8 mouse cellular contexts compared by ENCODE assay signal in genomic region chr19:5511074-5511632, GRCm38 (mm10). TPM values are rescaled to one million over a fixed set of nuclear protein-coding genes. Genes with fewer than 3 reads are reported as not detected.
A peak's percentile ranks its signal among the peaks of the same experiment; 100 is the strongest.
DNase-seq lines count a peak whose midpoint lies in the region; ATAC-seq and TF ChIP-seq lines count a peak whose summit lies in the region.

No protein-coding gene starts in this region.

- 0 out of 2 replicates have a peak, but pooled peaks cover 2% of the 10 kb centered on the region for H3K4me1 ChIP-seq in cortical plate, adult 2 months (ENCODE audit: control insufficient read depth, insufficient read depth, low read length)
- peaks cover 16% of the 10 kb centered on the region for H3K4me1 ChIP-seq in hindbrain, postnatal 0 days (ENCODE audit: insufficient read depth, low read length)

- WGBS in hindbrain, postnatal 0 days: 47% methylated on average over 15 of the region's 15 CpGs

- peak overlapping the region; percentile 92 for H3K27ac ChIP-seq in layer of hippocampus, adult 2 months
- peak overlapping the region; percentile 26 for H3K27ac ChIP-seq in cortical plate, adult 2 months (ENCODE audit: insufficient read depth, low read length)
- peak overlapping the region; percentile 27; the same call in 1 of the 2 replicates for H3K27ac ChIP-seq in hindbrain, postnatal 0 days

- H3K36me3 ChIP-seq in hindbrain, postnatal 0 days (ENCODE audit: insufficient read depth, low read length): no peaks in the 10 kb centered on the region
- no peaks in the 10 kb centered on the region for H3K36me3 ChIP-seq in myocyte (ENCODE audit: control insufficient read depth, insufficient read depth)

- no peak for TF ChIP-seq POLR2A in cortical plate, adult 2 months (IDR thresholded peaks at IDR 0.05; ENCODE audit: extremely low read depth, insufficient read depth, low read length)
- TF ChIP-seq POLR2A in myocyte (IDR thresholded peaks at IDR 0.05; ENCODE audit: insufficient read length, low read depth): no peak

- H3K4me2 ChIP-seq in hindbrain, postnatal 0 days (ENCODE audit: low read depth, low read length): peak overlapping the region; percentile 80
- H3K4me2 ChIP-seq in myocyte (ENCODE audit: low read depth): peak overlapping the region; percentile 68

- H3K79me2 ChIP-seq in myocyte (ENCODE audit: control insufficient read depth, insufficient read depth): no peaks in the 10 kb centered on the region

- TF ChIP-seq CTCF in layer of hippocampus, adult 2 months (conservative IDR thresholded peaks at IDR 0.05): no peak
- no peak for TF ChIP-seq CTCF in cortical plate, adult 2 months (IDR thresholded peaks at IDR 0.05; ENCODE audit: extremely low read depth, insufficient read depth, low read length)
- TF ChIP-seq CTCF in hindbrain, postnatal 0 days (IDR thresholded peaks at IDR 0.05; ENCODE audit: low read depth): no peak

- DNase-seq in layer of hippocampus, adult 2 months (ENCODE audit: low spot score in 2 of 2): no peak
- no peak for DNase-seq in layer of hippocampus, adult 18-20 months (ENCODE audit: low spot score in 2 of 2)
- no peak for DNase-seq in hindbrain, postnatal 0 days (ENCODE audit: low spot score)
- DNase-seq in layer of hippocampus, postnatal 25 days (ENCODE audit: extremely low spot score in 1 of 2, low spot score in 1 of 2): no peak
- no peak for DNase-seq in c-Kit-positive CD71-positive TER-119-positive erythroid progenitor cells, embryonic 14.5 days (ENCODE audit: low spot score)
- DNase-seq in thymus, postnatal 14 days: no peak

- H3K9me3 ChIP-seq in hindbrain, postnatal 0 days (ENCODE audit: low read length): no peaks in the 10 kb centered on the region

- no peak overlapping the region for H3ac ChIP-seq in myocyte (ENCODE audit: control insufficient read depth, insufficient read length)

- H3K4me3 ChIP-seq in layer of hippocampus, adult 2 months: peak overlapping the region; percentile 77
- H3K4me3 ChIP-seq in cortical plate, adult 2 months (ENCODE audit: insufficient read depth, low read length): peak overlapping the region; percentile 47
- H3K4me3 ChIP-seq in hindbrain, postnatal 0 days (ENCODE audit: low read length): peak overlapping the region; percentile 53
- peak overlapping the region; percentile 30 for H3K4me3 ChIP-seq in myocyte

- peak overlapping the region; percentile 70 for H3K9ac ChIP-seq in hindbrain, postnatal 0 days (replicated peaks; ENCODE audit: low read length)

- ATAC-seq in hindbrain, postnatal 0 days: no peak

- H3K27me3 ChIP-seq in hindbrain, postnatal 0 days (ENCODE audit: insufficient read depth, low read length): no peaks in the 10 kb centered on the region
- H3K27me3 ChIP-seq in myocyte (ENCODE audit: control insufficient read depth, insufficient read depth, insufficient read length): no peaks in the 10 kb centered on the region

TF ChIP-seq in myocyte, 11 proteins besides CTCF, POLR2A, EP300 and RAD21:
- TF ChIP-seq TCF12 (IDR thresholded peaks at IDR 0.05; ENCODE audit: insufficient read depth, poor library complexity, severe bottlenecking) (no peak), TCF3 (IDR thresholded peaks at IDR 0.05; ENCODE audit: insufficient read length, low read depth) (no peak), MYOD1 (IDR thresholded peaks at IDR 0.05; ENCODE audit: control insufficient read depth in 1 of 3, insufficient read length in 2 of 3, low read depth in 2 of 3) (no peak), USF1 (IDR thresholded peaks at IDR 0.05; ENCODE audit: low read depth) (no peak), CEBPB (IDR thresholded peaks at IDR 0.05; ENCODE audit: insufficient read depth, poor library complexity, severe bottlenecking) (no peak), E2F4 (IDR thresholded peaks at IDR 0.05; ENCODE audit: insufficient read depth) (no peak), POLR2AphosphoS2 (IDR thresholded peaks at IDR 0.05; ENCODE audit: insufficient read length, low read depth) (no peak), MYOG (IDR thresholded peaks at IDR 0.05; ENCODE audit: control insufficient read depth in 1 of 3, insufficient read depth in 1 of 3, insufficient read length in 2 of 3, low read depth in 2 of 3) (no peak), SRF (IDR thresholded peaks at IDR 0.05; ENCODE audit: control insufficient read depth, insufficient read length, low read depth) (no peak), MAX (IDR thresholded peaks at IDR 0.05; ENCODE audit: low read depth) (no peak), REST (IDR thresholded peaks at IDR 0.05; ENCODE audit: insufficient read depth, insufficient read length) (no peak)

RNA-seq across cellular contexts. Expression of gene Snx32, which starts 0.8 kb away (rescaled TPM):
- total RNA-seq in layer of hippocampus, adult 2 months (2021): 10 to 100 TPM; 85.9 to 86.6 TPM
- 10 to 100 TPM; 79.9 to 85.2 TPM for total RNA-seq in layer of hippocampus, adult 18-20 months (2021)
- 150 and 162 TPM in 2 replicates for polyA plus RNA-seq in cortical plate, adult 2 months (2012; rRNA removed)
- total RNA-seq in hindbrain, postnatal 0 days (2014; rRNA removed): 78.0 and 79.0 TPM in 2 replicates
- polyA plus RNA-seq in hindbrain, postnatal 0 days (2015; fragmentation: Nextera tagmentation; extraction: Ambion mirVana): 75.0 and 79.6 TPM in 2 replicates
- 7.8 TPM for polyA plus RNA-seq in myocyte (2012; fragmentation: generic; extraction: Trizol)
- 10 to 100 TPM; 78.0 to 86.5 TPM for total RNA-seq in layer of hippocampus, postnatal 25 days (2021)

RNA-seq across cellular contexts. Expression of gene 1700020D05Rik, which starts 7.6 kb away (rescaled TPM):
- 1 to 10 TPM; 6.2 to 9.1 TPM for total RNA-seq in layer of hippocampus, adult 2 months (2021)
- 1 to 10 TPM; 4.3 to 6.4 TPM for total RNA-seq in layer of hippocampus, adult 18-20 months (2021)
- 4.7 and 5.7 TPM in 2 replicates for polyA plus RNA-seq in cortical plate, adult 2 months (2012; rRNA removed)
- total RNA-seq in hindbrain, postnatal 0 days (2014; rRNA removed): 3.8 and 4.8 TPM in 2 replicates
- polyA plus RNA-seq in hindbrain, postnatal 0 days (2015; fragmentation: Nextera tagmentation; extraction: Ambion mirVana): not detected in 2 replicates
- polyA plus RNA-seq in myocyte (2012; fragmentation: generic; extraction: Trizol): 0.17 TPM
- total RNA-seq in layer of hippocampus, postnatal 25 days (2021): 1 to 10 TPM; 4.5 to 9.2 TPM

RNA-seq across cellular contexts. Expression of gene Cfl1, which starts 20.9 kb away (rescaled TPM):
- 1,000 to 10,000 TPM; 1,280 to 1,287 TPM for total RNA-seq in layer of hippocampus, adult 2 months (2021)
- 1,000 to 10,000 TPM; 1,259 to 1,272 TPM for total RNA-seq in layer of hippocampus, adult 18-20 months (2021)
- polyA plus RNA-seq in cortical plate, adult 2 months (2012; rRNA removed): 1,356 and 1,455 TPM in 2 replicates
- 1,468 and 1,477 TPM in 2 replicates for total RNA-seq in hindbrain, postnatal 0 days (2014; rRNA removed)
- 3,076 and 3,214 TPM in 2 replicates for polyA plus RNA-seq in hindbrain, postnatal 0 days (2015; fragmentation: Nextera tagmentation; extraction: Ambion mirVana)
- 948 TPM for polyA plus RNA-seq in myocyte (2012; fragmentation: generic; extraction: Trizol)
- 1,000 to 10,000 TPM; 1,427 to 1,527 TPM for total RNA-seq in layer of hippocampus, postnatal 25 days (2021)

RNA-seq across cellular contexts. Expression of gene Mus81, which starts 23.0 kb away (rescaled TPM):
- total RNA-seq in layer of hippocampus, adult 2 months (2021): 10 to 100 TPM; 40.9 to 42.9 TPM
- total RNA-seq in layer of hippocampus, adult 18-20 months (2021): 10 to 100 TPM; 28.3 to 28.4 TPM
- polyA plus RNA-seq in cortical plate, adult 2 months (2012; rRNA removed): 38.6 and 39.5 TPM in 2 replicates
- total RNA-seq in hindbrain, postnatal 0 days (2014; rRNA removed): 56.8 and 58.8 TPM in 2 replicates
- polyA plus RNA-seq in hindbrain, postnatal 0 days (2015; fragmentation: Nextera tagmentation; extraction: Ambion mirVana): 27.4 and 27.7 TPM in 2 replicates
- polyA plus RNA-seq in myocyte (2012; fragmentation: generic; extraction: Trizol): 66.4 TPM
- 10 to 100 TPM; 33.2 to 38.2 TPM for total RNA-seq in layer of hippocampus, postnatal 25 days (2021)

RNA-seq across cellular contexts. Expression of gene Efemp2, which starts 37.4 kb away (rescaled TPM):
- total RNA-seq in layer of hippocampus, adult 2 months (2021): 10 to 100 TPM; 13.2 to 14.1 TPM
- 10 to 100 TPM; 11.6 to 13.1 TPM for total RNA-seq in layer of hippocampus, adult 18-20 months (2021)
- 24.5 and 27.1 TPM in 2 replicates for polyA plus RNA-seq in cortical plate, adult 2 months (2012; rRNA removed)
- 46.3 and 49.3 TPM in 2 replicates for total RNA-seq in hindbrain, postnatal 0 days (2014; rRNA removed)
- 36.5 and 41.7 TPM in 2 replicates for polyA plus RNA-seq in hindbrain, postnatal 0 days (2015; fragmentation: Nextera tagmentation; extraction: Ambion mirVana)
- polyA plus RNA-seq in myocyte (2012; fragmentation: generic; extraction: Trizol): 81.3 TPM
- total RNA-seq in layer of hippocampus, postnatal 25 days (2021): 10 to 100 TPM; 11.0 to 11.6 TPM

Comparison
In these comparisons a context has a peak if more than half of its experiments do, and no peak if none do; other contexts are left out.
1. H3K27ac ChIP-seq: peak in every context shown above with its lines; median percentile 92 in layer of hippocampus, adult 2 months; 27 in hindbrain, postnatal 0 days; 26 in cortical plate, adult 2 months.